Mouse (Mus musculus) neural tube, embryonic 15.5 days (tissue): ENCODE data around the gene Nudt14. TPM values are rescaled to one million over a fixed set of nuclear protein-coding genes. Genes with fewer than 3 reads are reported as not detected.

Experiments used
- ATAC-seq: fragments of 200-750 bp; cut with Nextera tagmentation; 2 replicates; pipeline ENCODE4 v1.8.0; 2017; ENCODE audit warnings: mild to moderate bottlenecking, moderate TSS enrichment, moderate library complexity; ENCODE audit not compliant: low FRiP score
- H3K27ac ChIP-seq: fragments of 300-500 bp; sonication (generic); replicated peaks from 2 replicates; pipeline ENCODE4 v1.5.1; 2015; ENCODE audit warnings: mild to moderate bottlenecking, inconsistent platforms
- H3K27me3 ChIP-seq: fragments of 300-500 bp; sonication (generic); replicated peaks from 2 replicates; pipeline ENCODE4 v1.6.1; 2015; ENCODE audit warnings: inconsistent platforms
- H3K36me3 ChIP-seq: fragments of 300-500 bp; sonication (generic); 2 replicates; pipeline ENCODE4 v1.6.1; 2015; ENCODE audit warnings: inconsistent platforms
- H3K4me1 ChIP-seq: fragments of 300-500 bp; sonication (generic); 2 replicates; pipeline ENCODE4 v1.6.1; 2015; ENCODE audit warnings: inconsistent platforms
- H3K4me2 ChIP-seq: fragments of 300-500 bp; sonication (generic); 2 replicates; pipeline ENCODE4 v1.6.1; 2015; ENCODE audit warnings: inconsistent platforms, mild to moderate bottlenecking, moderate library complexity
- H3K4me3 ChIP-seq: fragments of 300-500 bp; sonication (generic); replicated peaks from 2 replicates; pipeline ENCODE4 v1.5.1; 2015; ENCODE audit warnings: mild to moderate bottlenecking, inconsistent platforms
- H3K9ac ChIP-seq: fragments of 300-500 bp; sonication (generic); replicated peaks from 2 replicates; pipeline ENCODE4 v1.6.1; 2015; ENCODE audit warnings: mild to moderate bottlenecking, inconsistent platforms
- H3K9me3 ChIP-seq: fragments of 300-500 bp; sonication (generic); replicated peaks from 2 replicates; pipeline ENCODE4 v1.6.1; 2016; ENCODE audit warnings: inconsistent platforms
- WGBS: fragments of 180-500 bp; shearing (Covaris S2); methylation state at CpG from one replicate; pipeline ENCODE4 v1.1.7; 2015; ENCODE audit warnings: mixed read lengths; 5-methylcytosine and 5-hydroxymethylcytosine counted together
- polyA plus RNA-seq: library from polyadenylated mRNA; unstranded; fragments of >200 nt; fragmentation: Nextera tagmentation; extraction: Ambion mirVana; gene quantifications from 2 replicates; pipeline ENCODE4 v1.2.1, GENCODE M21; 2015

Gene Nudt14
- polyA plus RNA-seq, 1 experiment from 2014 or later = 62.4 TPM

GRCm38 (mm10) chr12:112965783-112966182 is 23.9 kb upstream of the Nudt14 start:
- H3K4me3 ChIP-seq = no peak overlapping the region
- no peak overlapping the region for H3K4me2 ChIP-seq
- H3K4me1 ChIP-seq = 0 out of 2 replicates have a peak, but pooled peaks cover 4% of the 10 kb centered on the region
- no peak overlapping the region for H3K27ac ChIP-seq
- no peaks in the 10 kb centered on the region for H3K27me3 ChIP-seq
- 92% methylated on average over 13 of the region's 13 CpGs for WGBS
- peaks cover 98% of the 10 kb centered on the region for H3K36me3 ChIP-seq
- no peak overlapping the region for H3K9ac ChIP-seq
- ATAC-seq = no peak
- no peaks in the 10 kb centered on the region for H3K9me3 ChIP-seq

DNA sequence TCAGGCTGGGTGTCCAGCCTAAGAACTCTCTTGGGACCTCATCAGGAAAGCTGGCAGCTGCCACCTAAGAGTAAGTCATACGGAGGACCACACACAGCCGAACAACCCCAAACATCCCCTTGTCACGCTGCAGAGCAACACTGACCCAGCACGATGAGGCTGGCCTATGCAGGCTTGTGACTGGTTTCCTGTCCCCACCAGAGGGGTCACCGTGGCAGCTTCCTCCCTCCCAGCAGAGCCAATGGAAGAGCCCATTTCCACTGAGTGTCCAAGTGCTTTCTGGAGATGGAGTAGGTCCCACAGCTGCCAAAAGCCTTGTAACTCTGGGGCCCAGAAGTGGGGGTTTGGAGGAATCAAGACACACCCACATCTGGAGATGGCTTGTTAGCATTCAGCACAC is 19.9 kb upstream of the Nudt14 start:
- Histone ChIP-seq H3K4me3 (no peak overlapping the region), H3K27ac (no peak overlapping the region; the same call in 1 of the 2 replicates), H3K27me3 (no peaks in the 10 kb centered on the region), H3K9me3 (no peaks in the 10 kb centered on the region), H3K4me1 (0 out of 2 replicates have a peak, but pooled peaks cover 4% of the 10 kb centered on the region), H3K4me2 (no peak overlapping the region), H3K9ac (no peak overlapping the region), H3K36me3 (peaks cover 80% of the 10 kb centered on the region)
- ATAC-seq = no peak
- 77% methylated on average over 5 of the region's 5 CpGs for WGBS

DNA sequence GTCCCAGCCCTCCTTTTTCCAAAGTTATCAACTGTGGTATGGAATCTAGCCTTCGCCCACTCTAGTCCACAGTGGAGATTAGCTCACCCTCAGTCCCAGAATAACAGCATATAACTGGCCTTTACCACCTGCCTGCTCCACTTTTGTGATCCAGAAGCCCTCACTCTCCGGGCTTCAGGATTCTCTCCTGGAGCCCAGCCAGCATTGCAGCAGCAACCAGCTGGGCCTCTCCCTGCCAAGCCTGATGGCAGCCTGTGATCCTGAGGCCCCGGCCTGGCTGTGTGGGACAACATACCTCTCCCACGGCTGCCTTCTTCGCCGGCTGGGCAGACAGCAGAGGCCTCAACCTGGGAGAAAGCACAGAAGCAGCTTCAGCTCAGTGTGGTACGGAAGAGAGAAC is 19.5 kb upstream of the Nudt14 start:
- Histone ChIP-seq H3K27ac (no peak overlapping the region; the same call in 1 of the 2 replicates), H3K4me1 (0 out of 2 replicates have a peak, but pooled peaks cover 4% of the 10 kb centered on the region), H3K27me3 (no peaks in the 10 kb centered on the region), H3K9me3 (no peaks in the 10 kb centered on the region), H3K36me3 (peaks cover 75% of the 10 kb centered on the region), H3K4me2 (no peak overlapping the region), H3K9ac (no peak overlapping the region), H3K4me3 (no peak overlapping the region)
- 68% methylated on average over 7 of the region's 7 CpGs for WGBS
- ATAC-seq = no peak

- H3K9ac ChIP-seq = no peak overlapping the region
- H3K27me3 ChIP-seq = no peaks in the 10 kb centered on the region
- H3K4me1 ChIP-seq = 0 out of 2 replicates have a peak, but pooled peaks cover 4% of the 10 kb centered on the region
- H3K9me3 ChIP-seq = no peaks in the 10 kb centered on the region
- WGBS = 84% methylated on average over 8 of the region's 8 CpGs
- no peak for ATAC-seq
- peaks cover 55% of the 10 kb centered on the region for H3K36me3 ChIP-seq
- H3K27ac ChIP-seq = no peak overlapping the region
- H3K4me3 ChIP-seq = no peak overlapping the region
- H3K4me2 ChIP-seq = no peak overlapping the region
Measured at GRCm38 (mm10) chr12:112959421-112959820, 17.5 kb upstream of the Nudt14 start.

DNA sequence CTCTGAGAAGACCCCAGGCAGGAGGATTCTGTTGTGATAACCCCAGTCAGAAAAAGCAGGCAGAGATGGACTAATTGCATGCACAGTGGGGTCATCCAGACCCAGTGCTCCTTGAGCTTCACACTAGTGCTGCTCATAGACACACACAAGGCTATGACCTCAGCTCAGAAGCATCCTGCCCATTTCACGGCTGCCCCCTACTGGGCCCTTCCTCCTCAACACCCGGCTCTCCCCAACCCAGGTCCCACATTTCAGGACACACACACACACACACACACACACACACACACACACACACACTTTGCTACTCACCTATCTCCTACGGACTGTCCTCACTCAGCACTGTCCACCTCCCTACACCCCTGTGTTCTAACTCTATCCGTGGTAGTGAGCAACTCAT is 16.4 kb upstream of the Nudt14 start:
- ATAC-seq = no peak; the same call in 1 of the 2 replicates
- Histone ChIP-seq H3K27me3 (no peaks in the 10 kb centered on the region), H3K36me3 (peaks cover 44% of the 10 kb centered on the region), H3K27ac (no peak overlapping the region), H3K9ac (no peak overlapping the region), H3K4me3 (no peak overlapping the region), H3K4me2 (no peak overlapping the region), H3K9me3 (no peaks in the 10 kb centered on the region), H3K4me1 (0 out of 2 replicates have a peak, but pooled peaks cover 4% of the 10 kb centered on the region)
- WGBS = 40% methylated on average over 4 of the region's 4 CpGs

DNA sequence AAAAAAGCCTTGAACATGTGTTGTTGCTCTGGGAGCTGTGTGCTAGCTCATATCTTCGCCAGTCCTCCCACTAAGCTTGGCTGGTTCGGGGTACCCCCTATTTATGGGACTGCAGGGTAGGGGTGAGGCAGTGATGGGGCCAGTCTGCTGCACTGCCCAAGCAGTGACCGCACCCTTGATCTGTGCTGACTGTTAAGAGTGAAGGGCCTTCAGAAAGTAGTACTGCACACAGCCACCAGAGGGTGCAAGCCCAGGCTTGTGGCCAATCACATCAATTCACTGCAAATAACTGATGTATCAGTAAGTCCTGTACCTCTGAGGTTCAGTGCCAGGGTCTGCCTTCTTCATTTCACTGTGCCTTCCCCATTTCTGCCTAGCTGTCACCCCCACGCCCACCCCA is 13.9 kb upstream of the Nudt14 start:
- Histone ChIP-seq H3K9me3 (no peaks in the 10 kb centered on the region), H3K4me1 (peaks cover 14% of the 10 kb centered on the region), H3K4me2 (no peak overlapping the region), H3K4me3 (no peak overlapping the region), H3K9ac (no peak overlapping the region), H3K27ac (no peak overlapping the region), H3K36me3 (peaks cover 19% of the 10 kb centered on the region), H3K27me3 (no peaks in the 10 kb centered on the region; the same call in 1 of the 2 replicates)
- 33% methylated on average over 4 of the region's 4 CpGs for WGBS
- no peak for ATAC-seq

DNA sequence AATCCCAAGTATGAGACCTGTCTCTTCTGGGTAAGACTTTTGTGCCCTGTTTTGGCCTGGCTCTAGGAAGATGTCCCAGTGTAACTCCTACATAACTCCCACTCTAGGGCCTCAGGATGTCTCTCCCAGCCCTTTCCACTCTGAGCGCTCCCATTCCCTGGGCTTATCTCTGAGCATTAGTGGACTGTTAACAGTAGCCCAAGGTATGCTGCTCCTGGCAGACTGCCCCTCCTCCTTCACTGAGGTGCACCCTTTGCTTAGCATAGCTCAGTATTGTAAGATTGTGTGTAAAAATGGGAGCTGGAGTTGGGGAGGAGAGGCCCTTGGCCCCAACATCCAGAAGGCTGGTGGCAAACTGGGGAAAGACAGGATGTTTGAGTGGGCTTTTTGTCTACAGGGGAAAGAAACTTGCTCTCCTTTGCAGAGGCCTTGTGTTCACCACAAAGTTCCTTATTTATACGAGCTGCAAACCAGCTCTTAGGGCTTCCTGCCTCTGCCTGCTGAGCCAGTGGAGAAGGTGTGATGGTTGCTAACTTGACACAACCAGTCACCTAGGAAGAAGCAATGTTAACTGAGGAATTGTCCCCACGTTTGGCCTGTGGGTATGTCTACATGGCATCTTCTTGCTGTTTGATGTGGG is 11.1 kb upstream of the Nudt14 start:
- Histone ChIP-seq H3K4me1 (peaks cover 28% of the 10 kb centered on the region), H3K27ac (no peak overlapping the region), H3K27me3 (no peaks in the 10 kb centered on the region; the same call in 1 of the 2 replicates), H3K9ac (no peak overlapping the region), H3K9me3 (no peaks in the 10 kb centered on the region), H3K4me3 (no peak overlapping the region), H3K4me2 (no peak overlapping the region), H3K36me3 (peaks cover 5% of the 10 kb centered on the region; the same call in 1 of the 2 replicates)
- ATAC-seq = no peak
- WGBS = 90% methylated on average over 3 of the region's 3 CpGs

GRCm38 (mm10) chr12:112952433-112952832 is 10.5 kb upstream of the Nudt14 start:
- no peak for ATAC-seq
- Histone ChIP-seq H3K4me1 (peaks cover 28% of the 10 kb centered on the region), H3K4me2 (no peak overlapping the region), H3K36me3 (peaks cover 2% of the 10 kb centered on the region; the same call in 1 of the 2 replicates), H3K9ac (no peak overlapping the region), H3K4me3 (no peak overlapping the region), H3K27me3 (no peaks in the 10 kb centered on the region; the same call in 1 of the 2 replicates), H3K9me3 (no peaks in the 10 kb centered on the region), H3K27ac (0 out of 2 replicates have a peak overlapping the region, but pooled peaks have one; percentile 92)
- WGBS = 67% methylated on average over 8 of the region's 8 CpGs

- Histone ChIP-seq H3K27me3 (no peaks in the 10 kb centered on the region; the same call in 1 of the 2 replicates), H3K36me3 (no peaks in the 10 kb centered on the region), H3K4me2 (peak overlapping the region; percentile 90), H3K27ac (peak overlapping the region; percentile 92), H3K4me3 (peak overlapping the region; percentile 60; the same call in 1 of the 2 replicates), H3K4me1 (peaks cover 28% of the 10 kb centered on the region), H3K9me3 (no peaks in the 10 kb centered on the region), H3K9ac (no peak overlapping the region)
- 16% methylated on average over 7 of the region's 7 CpGs for WGBS
- no peak for ATAC-seq
Measured at GRCm38 (mm10) chr12:112951150-112951842, 9.4 kb upstream of the Nudt14 start.

GRCm38 (mm10) chr12:112950761-112951129 is 8.8 kb upstream of the Nudt14 start:
- H3K4me3 ChIP-seq = peak overlapping the region; percentile 60
- 5% methylated on average over 6 of the region's 6 CpGs for WGBS

DNA sequence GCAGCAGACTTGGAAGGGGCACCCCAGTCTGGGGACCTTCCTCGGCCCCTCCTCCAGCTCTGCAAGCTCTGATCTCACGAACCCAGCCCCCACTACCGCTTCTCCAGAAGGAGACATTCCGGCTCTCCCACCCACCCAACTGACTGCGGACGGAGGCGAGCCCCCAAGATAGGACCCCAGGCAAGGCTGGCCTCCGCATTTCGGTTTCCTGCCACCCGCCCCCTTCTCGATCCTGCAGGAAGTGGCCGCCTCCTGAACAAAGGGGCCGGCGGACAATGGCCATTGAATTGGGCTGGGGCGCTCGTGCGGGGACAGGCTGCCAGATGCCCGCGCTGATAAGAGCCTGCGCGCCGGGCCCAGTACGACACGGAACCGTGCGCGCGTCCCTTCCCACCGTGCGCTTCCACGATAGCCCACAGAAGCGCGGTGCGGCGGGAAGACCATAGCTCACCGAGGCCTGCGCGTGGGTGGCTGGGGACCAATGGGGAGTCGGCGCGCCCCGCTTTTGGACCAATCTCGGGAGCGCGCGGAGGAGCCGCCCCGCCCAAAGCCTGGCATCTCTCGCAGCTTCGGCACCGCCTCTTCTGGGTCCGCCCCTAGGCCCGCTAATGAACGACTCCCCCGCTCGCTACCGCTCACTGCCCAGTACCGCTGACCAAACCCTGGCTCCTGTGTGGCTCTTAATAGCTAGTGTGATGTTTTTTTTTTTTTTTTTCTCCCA is 8.3 kb upstream of the Nudt14 start:
- H3K36me3 ChIP-seq = no peaks in the 10 kb centered on the region
- H3K4me3 ChIP-seq = peak overlapping the region; percentile 60
- no peaks in the 10 kb centered on the region; the same call in 1 of the 2 replicates for H3K27me3 ChIP-seq
- no peaks in the 10 kb centered on the region for H3K9me3 ChIP-seq
- H3K4me1 ChIP-seq = peaks cover 28% of the 10 kb centered on the region
- H3K27ac ChIP-seq = peak overlapping the region; percentile 92
- peak overlapping the region; percentile 90 for H3K4me2 ChIP-seq
- peak; percentile 92 for ATAC-seq
- H3K9ac ChIP-seq = peak overlapping the region; percentile 77
- under 1% methylated on average over 58 of the region's 58 CpGs for WGBS

More at GRCm38 (mm10) chr12:112950761-112951129, 8.8 kb upstream of the Nudt14 start:
- H3K9me3 ChIP-seq = no peaks in the 10 kb centered on the region
- peak overlapping the region; percentile 77 for H3K9ac ChIP-seq
- H3K27me3 ChIP-seq = no peaks in the 10 kb centered on the region; the same call in 1 of the 2 replicates
- peaks cover 28% of the 10 kb centered on the region for H3K4me1 ChIP-seq
- peak overlapping the region; percentile 92 for H3K27ac ChIP-seq
- ATAC-seq = peak; percentile 58
- H3K36me3 ChIP-seq = no peaks in the 10 kb centered on the region
- H3K4me2 ChIP-seq = peak overlapping the region; percentile 90
